Mouse (Mus musculus) kidney, postnatal 0 days (tissue): Measurements from ENCODE around the gene Ctdspl2. TPM values are rescaled to one million over a fixed set of nuclear protein-coding genes. Genes with fewer than 3 reads are reported as not detected.

ENCODE experiments used
- ATAC-seq: fragments of 200-750 bp; cut with Nextera tagmentation; replicated peaks from 2 replicates; pipeline ENCODE4 v1.8.0; 2017; ENCODE audit warnings: low read depth, moderate number of reproducible peaks, moderate TSS enrichment, moderate library complexity; ENCODE audit not compliant: low FRiP score
- DNase-seq: peaks from one replicate; pipeline ENCODE4 v3.0.0-alpha.2; 2016; ENCODE audit warnings: low spot score
- H3K27ac ChIP-seq: fragments of 300-500 bp; sonication (generic); 2 replicates; pipeline ENCODE4 v1.5.1; 2014; ENCODE audit warnings: mild to moderate bottlenecking
- H3K27me3 ChIP-seq: fragments of 300-500 bp; sonication (generic); 2 replicates; pipeline ENCODE4 v1.6.1; 2014; ENCODE audit warnings: low read length, mixed read lengths; ENCODE audit not compliant: insufficient read depth
- H3K36me3 ChIP-seq: fragments of 300-500 bp; sonication (generic); 2 replicates; pipeline ENCODE4 v1.6.1; 2014; ENCODE audit warnings: low read length, mixed read lengths; ENCODE audit not compliant: insufficient read depth
- H3K4me1 ChIP-seq: fragments of 300-500 bp; sonication (generic); replicated peaks from 2 replicates; pipeline ENCODE4 v1.6.1; 2014; ENCODE audit warnings: antibody characterized with exemption, low read length, mixed read lengths; ENCODE audit not compliant: insufficient read depth
- H3K4me2 ChIP-seq: fragments of 300-500 bp; sonication (generic); 2 replicates; pipeline ENCODE4 v1.6.1; 2014; ENCODE audit warnings: mild to moderate bottlenecking, low read length, moderate library complexity, mixed read lengths
- H3K4me3 ChIP-seq: fragments of 300-500 bp; sonication (generic); replicated peaks from 2 replicates; pipeline ENCODE4 v1.5.1; 2014; ENCODE audit warnings: low read depth, low read length
- H3K9ac ChIP-seq: fragments of 300-500 bp; sonication (generic); 2 replicates; pipeline ENCODE4 v1.6.1; 2014; ENCODE audit warnings: low read depth, low read length
- H3K9me3 ChIP-seq: fragments of 300-500 bp; sonication (generic); replicated peaks from 2 replicates; pipeline ENCODE4 v1.6.1; 2016; ENCODE audit warnings: low read length, inconsistent platforms, mixed read lengths
- CTCF ChIP-seq: IDR thresholded peaks from 2 replicates; pipeline ENCODE4 v1.5.1; 2016; ENCODE audit warnings: antibody characterized with exemption, low read depth, mild to moderate bottlenecking, moderate library complexity
- WGBS: fragments of 180-500 bp; shearing (Covaris S2); extraction: QIAGEN DNeasy Blood & Tissue Kit; methylation state at CpG from one replicate; pipeline ENCODE4 v1.1.7; 2014; 5-methylcytosine and 5-hydroxymethylcytosine counted together
- polyA plus RNA-seq: library from polyadenylated mRNA; unstranded; fragments of >200 nt; fragmentation: Nextera tagmentation; extraction: Ambion mirVana; gene quantifications from 2 replicates; pipeline ENCODE4 v1.2.1, GENCODE M21; 2015

Ctdspl2 gene
- polyA plus RNA-seq, 1 experiment from 2014 or later = 38.9 TPM

GRCm38 (mm10) chr2:121956224-121957018, 620 bp downstream of the Ctdspl2 start:
- ATAC-seq (peak; percentile 93), DNase-seq (peak; percentile 96)
- Histone ChIP-seq H3K4me1 (0 out of 2 replicates have a peak, but pooled peaks cover 7% of the 10 kb centered on the region), H3K4me2 (peak overlapping the region; percentile 54), H3K27me3 (no peaks in the 10 kb centered on the region), H3K36me3 (0 out of 2 replicates have a peak, but pooled peaks cover 5% of the 10 kb centered on the region), H3K9me3 (no peaks in the 10 kb centered on the region), H3K4me3 (peak overlapping the region; percentile 88), H3K27ac (peak overlapping the region; percentile 98), H3K9ac (peak overlapping the region; percentile 92)
- no peak for TF ChIP-seq CTCF
- under 1% methylated on average over 47 of the region's 47 CpGs for WGBS

- WGBS = 3% methylated on average over 8 of the region's 8 CpGs
- ATAC-seq = no peak
Measured at GRCm38 (mm10) chr2:121957216-121957792, 1.5 kb downstream of the Ctdspl2 start.

DNA sequence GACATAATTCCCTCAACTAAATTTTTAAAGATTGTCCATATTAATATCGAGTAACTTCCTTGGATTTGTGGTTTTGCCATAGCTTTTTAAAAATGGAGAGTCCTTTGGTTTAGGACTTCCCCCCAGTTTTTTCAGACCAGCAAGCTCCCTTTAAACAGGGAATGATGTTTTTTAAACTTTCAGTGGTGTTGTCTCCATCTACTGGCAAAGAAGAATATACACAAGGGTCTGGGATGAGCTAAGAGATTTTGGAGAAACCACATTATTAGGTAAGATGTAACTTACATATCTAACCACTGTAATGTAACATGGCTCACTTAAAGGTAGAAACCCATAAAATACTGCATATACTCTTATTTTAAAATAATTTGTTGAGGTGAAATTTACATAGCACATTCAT, 39.9 kb downstream of the Ctdspl2 start:
- Histone ChIP-seq H3K27ac (no peak overlapping the region), H3K36me3 (peaks cover 10% of the 10 kb centered on the region; the same call in 1 of the 2 replicates), H3K9me3 (no peaks in the 10 kb centered on the region), H3K9ac (no peak overlapping the region), H3K4me3 (no peak overlapping the region), H3K4me1 (no peaks in the 10 kb centered on the region), H3K27me3 (no peaks in the 10 kb centered on the region), H3K4me2 (no peak overlapping the region)
- peak; percentile 57 for DNase-seq
- ATAC-seq = no peak
- 91% methylated on average over 1 of the region's 1 CpGs for WGBS
- peak; percentile 63 for TF ChIP-seq CTCF

More at GRCm38 (mm10) chr2:121957216-121957792, 1.5 kb downstream of the Ctdspl2 start:
- DNase-seq = peak; percentile 25
- Histone ChIP-seq H3K4me2 (peak overlapping the region; percentile 54), H3K4me3 (peak overlapping the region; percentile 88), H3K9me3 (no peaks in the 10 kb centered on the region), H3K27ac (peak overlapping the region; percentile 98), H3K9ac (peak overlapping the region; percentile 92), H3K36me3 (0 out of 2 replicates have a peak, but pooled peaks cover 5% of the 10 kb centered on the region), H3K4me1 (0 out of 2 replicates have a peak, but pooled peaks cover 7% of the 10 kb centered on the region), H3K27me3 (no peaks in the 10 kb centered on the region)
- TF ChIP-seq CTCF = no peak

DNA sequence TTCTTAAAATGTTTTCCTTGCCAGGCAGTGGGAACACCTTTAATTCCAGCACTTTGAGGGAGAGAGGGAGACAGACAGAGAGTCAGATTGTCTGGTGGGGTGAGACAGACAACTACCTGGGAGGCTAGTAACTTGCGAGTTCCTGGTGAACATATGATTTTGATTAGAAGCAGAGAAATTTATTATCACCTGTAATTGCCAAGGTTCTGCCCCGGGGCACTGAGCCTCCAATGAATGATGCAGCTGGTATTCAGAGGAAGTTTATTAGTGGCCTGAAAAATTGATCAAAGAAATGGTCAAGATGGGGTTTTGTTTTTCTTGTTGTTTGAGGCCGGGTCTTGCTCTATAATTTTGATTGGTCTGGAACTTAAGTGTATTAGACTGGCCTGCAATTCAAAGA, 53.0 kb downstream of the Ctdspl2 start:
- H3K4me1 ChIP-seq = no peaks in the 10 kb centered on the region
- H3K36me3 ChIP-seq = peaks cover 17% of the 10 kb centered on the region; the same call in 1 of the 2 replicates
- no peaks in the 10 kb centered on the region for H3K27me3 ChIP-seq
- H3K27ac ChIP-seq = no peak overlapping the region
- ATAC-seq = no peak
- H3K9me3 ChIP-seq = no peaks in the 10 kb centered on the region
- DNase-seq = no peak
- H3K4me3 ChIP-seq = no peak overlapping the region
- no peak overlapping the region for H3K4me2 ChIP-seq
- 93% methylated on average over 3 of the region's 3 CpGs for whole genome bisulfite sequencing
- TF ChIP-seq CTCF = no peak
- H3K9ac ChIP-seq = no peak overlapping the region

DNA sequence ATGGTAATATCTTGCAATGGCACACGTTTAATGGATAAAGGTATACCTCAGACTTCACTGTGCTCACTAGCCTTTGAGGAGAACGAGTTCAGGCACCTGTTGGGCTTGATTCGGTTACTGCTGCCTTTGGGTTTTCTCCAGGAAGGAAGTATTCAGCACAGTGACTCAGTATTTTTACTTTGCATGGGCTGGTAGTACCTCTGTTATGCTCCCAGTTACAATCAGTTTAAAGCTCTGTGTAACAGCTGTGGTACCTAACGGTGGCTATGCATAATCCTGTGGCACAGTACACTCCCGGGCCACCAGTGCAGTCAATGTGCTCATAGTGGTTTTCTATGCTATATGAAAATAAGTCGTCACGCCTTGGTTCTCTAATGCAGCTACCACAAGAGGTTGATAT, 55.6 kb downstream of the Ctdspl2 start:
- WGBS = 92% methylated on average over 7 of the region's 7 CpGs

GRCm38 (mm10) chr2:122018705-122019104, 62.9 kb downstream of the Ctdspl2 start:
- Histone ChIP-seq H3K36me3 (0 out of 2 replicates have a peak, but pooled peaks cover under 1% of the 10 kb centered on the region), H3K4me1 (no peaks in the 10 kb centered on the region), H3K9ac (no peak overlapping the region), H3K4me3 (no peak overlapping the region), H3K9me3 (no peaks in the 10 kb centered on the region), H3K4me2 (no peak overlapping the region), H3K27me3 (no peaks in the 10 kb centered on the region), H3K27ac (no peak overlapping the region)
- 38% methylated on average over 1 of the region's 1 CpGs for WGBS
- ATAC-seq = no peak
- TF ChIP-seq CTCF = no peak
- no peak for DNase-seq

More for the DNA sequence above, 55.6 kb downstream of the Ctdspl2 start:
- no peak for DNase-seq
- ATAC-seq = no peak
- Histone ChIP-seq H3K9ac (no peak overlapping the region), H3K4me2 (no peak overlapping the region), H3K4me1 (no peaks in the 10 kb centered on the region), H3K27ac (no peak overlapping the region), H3K9me3 (no peaks in the 10 kb centered on the region), H3K4me3 (no peak overlapping the region), H3K27me3 (no peaks in the 10 kb centered on the region), H3K36me3 (peaks cover 11% of the 10 kb centered on the region; the same call in 1 of the 2 replicates)
- TF ChIP-seq CTCF = no peak
